Mouse (Mus musculus): ENCODE data around the gene Mepce.
A peak's percentile ranks its signal among the peaks of the same experiment; 100 is the strongest.
"Not testable (repeated sequence)": the region's sequence is repeated elsewhere in the genome, so short reads cannot be mapped to it uniquely, and the experiment has no call there.

Gene Mepce

GRCm38 (mm10) chr5:137787151-137787928, at the start of gene Mepce, which contains the start of gene Zcwpw1:
Gene Mepce (minus strand): TSS chr5:137787655.
Gene Zcwpw1 (plus strand): TSS chr5:137787798.
- DNase-seq (ENCODE audit: low read depth, low spot score) = peak; percentile 99

- DNase-seq (ENCODE audit: low read depth, low spot score) = not testable (repeated sequence)
Measured at GRCm38 (mm10) chr5:137837110-137837509, 49.7 kb upstream of the Mepce start.

- no peak for DNase-seq (ENCODE audit: low read depth, low spot score)
Measured at GRCm38 (mm10) chr5:137836611-137837010, 49.2 kb upstream of the Mepce start.

GRCm38 (mm10) chr5:137835966-137836520, 48.6 kb upstream of the Mepce start, which contains the start of gene Pilra:
Gene Pilra (minus strand): TSS chr5:137836281.
- DNase-seq (ENCODE audit: low read depth, low spot score) = not testable (repeated sequence)

- DNase-seq (ENCODE audit: low read depth, low spot score) = no peak
Measured at GRCm38 (mm10) chr5:137833500-137833899, 46.0 kb upstream of the Mepce start.

GRCm38 (mm10) chr5:137831506-137831905, 44.1 kb upstream of the Mepce start:
- DNase-seq (ENCODE audit: low read depth, low spot score) = no peak

- DNase-seq (ENCODE audit: low read depth, low spot score) = no peak
Measured at GRCm38 (mm10) chr5:137831106-137831505, 43.7 kb upstream of the Mepce start.

- DNase-seq (ENCODE audit: low read depth, low spot score) = peak; percentile 37
Measured at GRCm38 (mm10) chr5:137830238-137830637, 42.8 kb upstream of the Mepce start.

- no peak for DNase-seq (ENCODE audit: low read depth, low spot score)
Measured at GRCm38 (mm10) chr5:137828694-137829093, 41.2 kb upstream of the Mepce start.

GRCm38 (mm10) chr5:137826421-137826820, 39.0 kb upstream of the Mepce start:
- DNase-seq (ENCODE audit: low read depth, low spot score) = peak; percentile 16

- DNase-seq (ENCODE audit: low read depth, low spot score) = no peak
Measured at GRCm38 (mm10) chr5:137825971-137826370, 38.5 kb upstream of the Mepce start.

- DNase-seq (ENCODE audit: low read depth, low spot score) = peak; percentile 5
Measured at GRCm38 (mm10) chr5:137825030-137825429, 37.6 kb upstream of the Mepce start.

- DNase-seq (ENCODE audit: low read depth, low spot score) = no peak
Measured at GRCm38 (mm10) chr5:137823455-137824045, 36.1 kb upstream of the Mepce start.

- DNase-seq (ENCODE audit: low read depth, low spot score) = peak; percentile 44
Measured at GRCm38 (mm10) chr5:137822602-137823001, 35.1 kb upstream of the Mepce start.

GRCm38 (mm10) chr5:137822126-137822525, 34.7 kb upstream of the Mepce start:
- no peak for DNase-seq (ENCODE audit: low read depth, low spot score)

- DNase-seq (ENCODE audit: low read depth, low spot score) = no peak
Measured at GRCm38 (mm10) chr5:137817466-137818222, 30.2 kb upstream of the Mepce start.

GRCm38 (mm10) chr5:137808316-137808715, 20.9 kb upstream of the Mepce start:
- DNase-seq (ENCODE audit: low read depth, low spot score) = no peak

GRCm38 (mm10) chr5:137806158-137806557, 18.7 kb upstream of the Mepce start:
- DNase-seq (ENCODE audit: low read depth, low spot score) = no peak

- no peak for DNase-seq (ENCODE audit: low read depth, low spot score)
Measured at GRCm38 (mm10) chr5:137800917-137801316, 13.5 kb upstream of the Mepce start.

- DNase-seq (ENCODE audit: low read depth, low spot score) = no peak
Measured at GRCm38 (mm10) chr5:137796606-137797005, 9.2 kb upstream of the Mepce start.

GRCm38 (mm10) chr5:137791553-137791952, 4.1 kb upstream of the Mepce start:
- no peak for DNase-seq (ENCODE audit: low read depth, low spot score)
